Mouse (Mus musculus) lung, embryonic 15.5 days (tissue): Measurements from ENCODE around the gene Gm27029. TPM values are rescaled to one million over a fixed set of nuclear protein-coding genes. Genes with fewer than 3 reads are reported as not detected.
A peak's percentile ranks its signal among the peaks of the same experiment; 100 is the strongest.

ENCODE experiments used
- ATAC-seq: fragments of 200-750 bp; cut with Nextera tagmentation; 2 replicates; pipeline ENCODE4 v1.8.0; 2017; ENCODE audit warnings: moderate number of reproducible peaks, borderline replicate concordance; ENCODE audit not compliant: low FRiP score, low TSS enrichment; ENCODE audit errors: extremely low read depth
- H3K27ac ChIP-seq: fragments of 300-500 bp; sonication (generic); 2 replicates; pipeline ENCODE4 v1.5.1; 2015; ENCODE audit warnings: moderate library complexity, mild to moderate bottlenecking, inconsistent platforms
- H3K27me3 ChIP-seq: fragments of 300-500 bp; sonication (generic); 2 replicates; pipeline ENCODE4 v1.6.1; 2015; ENCODE audit warnings: inconsistent platforms
- H3K36me3 ChIP-seq: fragments of 300-500 bp; sonication (generic); 2 replicates; pipeline ENCODE4 v1.6.1; 2015; ENCODE audit warnings: inconsistent platforms
- H3K4me1 ChIP-seq: fragments of 300-500 bp; sonication (generic); 2 replicates; pipeline ENCODE4 v1.6.1; 2015; ENCODE audit warnings: inconsistent platforms
- H3K4me2 ChIP-seq: fragments of 300-500 bp; sonication (generic); 2 replicates; pipeline ENCODE4 v1.6.1; 2015; ENCODE audit warnings: inconsistent platforms, mild to moderate bottlenecking, moderate library complexity
- H3K4me3 ChIP-seq: fragments of 300-500 bp; sonication (generic); 2 replicates; pipeline ENCODE4 v1.5.1; 2015; ENCODE audit warnings: mild to moderate bottlenecking, inconsistent platforms
- H3K9ac ChIP-seq: fragments of 300-500 bp; sonication (generic); 2 replicates; pipeline ENCODE4 v1.6.1; 2015; ENCODE audit warnings: inconsistent platforms
- H3K9me3 ChIP-seq: fragments of 300-500 bp; sonication (generic); 2 replicates; pipeline ENCODE4 v1.6.1; 2016; ENCODE audit warnings: inconsistent platforms
- WGBS: fragments of 180-500 bp; shearing (Covaris S2); methylation state at CpG from one replicate; pipeline ENCODE4 v1.1.7; 2015; 5-methylcytosine and 5-hydroxymethylcytosine counted together
- microRNA-seq: library from miRNA; unstranded; fragments of <30 nt; microRNA quantifications from one replicate; pipeline ENCODE4, GENCODE M21; 2016
- polyA plus RNA-seq: library from polyadenylated mRNA; unstranded; fragments of >200 nt; fragmentation: Nextera tagmentation; extraction: Ambion mirVana; gene quantifications from 2 replicates; pipeline ENCODE4 v1.2.1, GENCODE M21; 2015

The Gm27029 gene
- polyA plus RNA-seq, 1 experiment from 2014 or later: 8.1 TPM

- no peak; the same call in 1 of the 2 replicates for ATAC-seq
- 19% methylated on average over 3 of the region's 3 CpGs for WGBS
- no peak overlapping the region for H3K4me2 ChIP-seq
Observed at GRCm38 (mm10) chr11:101360651-101361113, 63.9 kb downstream of the Gm27029 start.

GRCm38 (mm10) chr11:101359776-101360175 is 64.8 kb downstream of the Gm27029 start:
- no peak for ATAC-seq
- H3K4me2 ChIP-seq: no peak overlapping the region
- H3K27me3 ChIP-seq: no peaks in the 10 kb centered on the region
- H3K4me3 ChIP-seq: no peak overlapping the region
- H3K9ac ChIP-seq: no peak overlapping the region
- 54% methylated on average over 9 of the region's 9 CpGs for WGBS
- no peaks in the 10 kb centered on the region for H3K36me3 ChIP-seq
- H3K27ac ChIP-seq: peak overlapping the region; percentile 43; the same call in 1 of the 2 replicates
- no peaks in the 10 kb centered on the region for H3K9me3 ChIP-seq
- H3K4me1 ChIP-seq: no peaks in the 10 kb centered on the region; the same call in 1 of the 2 replicates

More at GRCm38 (mm10) chr11:101360651-101361113, 63.9 kb downstream of the Gm27029 start:
- H3K9me3 ChIP-seq: no peaks in the 10 kb centered on the region
- H3K27me3 ChIP-seq: no peaks in the 10 kb centered on the region
- peak overlapping the region; percentile 43 for H3K27ac ChIP-seq
- H3K4me1 ChIP-seq: no peaks in the 10 kb centered on the region; the same call in 1 of the 2 replicates
- H3K36me3 ChIP-seq: no peaks in the 10 kb centered on the region
- H3K9ac ChIP-seq: no peak overlapping the region
- no peak overlapping the region for H3K4me3 ChIP-seq

GRCm38 (mm10) chr11:101357505-101358182 is 67.0 kb downstream of the Gm27029 start:
- Histone ChIP-seq H3K4me1 (no peaks in the 10 kb centered on the region; the same call in 1 of the 2 replicates), H3K4me3 (no peak overlapping the region), H3K9ac (no peak overlapping the region), H3K36me3 (no peaks in the 10 kb centered on the region), H3K27me3 (no peaks in the 10 kb centered on the region), H3K9me3 (no peaks in the 10 kb centered on the region), H3K27ac (no peak overlapping the region), H3K4me2 (no peak overlapping the region)
- WGBS: 68% methylated on average over 3 of the region's 3 CpGs
- ATAC-seq: no peak

Small RNA genes within 50 kb of the gene (microRNA-seq; reads per million reads assigned to microRNA genes)
- not detected for gene Mir6929

Other genes with a start within 250 kb of the Gm27029 start
- 0.24 and 0.55 TPM in 2 replicates for gene Ccr10, start 249.4 kb downstream of the Gm27029 start, polyA plus RNA-seq
- gene Ezh1, start 198.3 kb downstream of the Gm27029 start, polyA plus RNA-seq: 16.2 and 19.2 TPM in 2 replicates
- gene Ramp2, start 178.8 kb downstream of the Gm27029 start, polyA plus RNA-seq: 264 and 286 TPM in 2 replicates
- gene Vps25, start 171.1 kb downstream of the Gm27029 start, polyA plus RNA-seq: 127 and 128 TPM in 2 replicates
- gene Wnk4, start 164.2 kb downstream of the Gm27029 start, polyA plus RNA-seq: 3.7 and 5.0 TPM in 2 replicates
- gene Cntd1, start 145.8 kb downstream of the Gm27029 start, polyA plus RNA-seq: 1.3 and 1.7 TPM in 2 replicates
- gene Coa3, start 145.7 kb downstream of the Gm27029 start, polyA plus RNA-seq: 189 and 194 TPM in 2 replicates
- 146 and 165 TPM in 2 replicates for gene Becn1, start 122.5 kb downstream of the Gm27029 start, polyA plus RNA-seq
- 130 and 133 TPM in 2 replicates for gene Psme3, start 108.6 kb downstream of the Gm27029 start, polyA plus RNA-seq
- gene Aoc2, start 99.7 kb downstream of the Gm27029 start, polyA plus RNA-seq: 0.81 and 1.2 TPM in 2 replicates
- gene Aoc3, start 94.2 kb downstream of the Gm27029 start, polyA plus RNA-seq: 1.3 and 1.4 TPM in 2 replicates
- gene G6pc, start 57.2 kb downstream of the Gm27029 start, polyA plus RNA-seq: not detected in 2 replicates
- gene Aarsd1, start 7.2 kb downstream of the Gm27029 start, polyA plus RNA-seq: 78.8 and 83.3 TPM in 2 replicates
- 20.8 and 21.3 TPM in 2 replicates for gene Rundc1, start 289 bp upstream of the Gm27029 start, polyA plus RNA-seq
- 12.8 and 13.4 TPM in 2 replicates for gene Ptges3l, start 537 bp upstream of the Gm27029 start, polyA plus RNA-seq
- gene Rpl27, start 17.5 kb upstream of the Gm27029 start, polyA plus RNA-seq: 299 and 334 TPM in 2 replicates
- 22.4 and 24.0 TPM in 2 replicates for gene Ifi35, start 23.6 kb upstream of the Gm27029 start, polyA plus RNA-seq
- 7.9 and 8.5 TPM in 2 replicates for gene Rnd2, start 40.2 kb upstream of the Gm27029 start, polyA plus RNA-seq
- 47.4 and 50.3 TPM in 2 replicates for gene Vat1, start 41.4 kb upstream of the Gm27029 start, polyA plus RNA-seq
- gene Brca1, start 127.2 kb upstream of the Gm27029 start, polyA plus RNA-seq: 14.1 and 17.7 TPM in 2 replicates
- 66.1 and 73.1 TPM in 2 replicates for gene Nbr1, start 127.4 kb upstream of the Gm27029 start, polyA plus RNA-seq
- 3.6 and 5.5 TPM in 2 replicates for gene Tmem106a, start 157.4 kb upstream of the Gm27029 start, polyA plus RNA-seq
- not detected in 2 replicates for gene Gm11634, start 174.5 kb upstream of the Gm27029 start, polyA plus RNA-seq
- 46.5 and 49.8 TPM in 2 replicates for gene Rdm1, start 202.4 kb upstream of the Gm27029 start, polyA plus RNA-seq
- 4.4 and 4.9 TPM in 2 replicates for gene Arl4d, start 240.7 kb upstream of the Gm27029 start, polyA plus RNA-seq